ENCODE assay signal across 17 mouse cellular contexts in genomic region chr11:50638197-50638867, GRCm38 (mm10). TPM values are rescaled to one million over a fixed set of nuclear protein-coding genes. Genes with fewer than 3 reads are reported as not detected.
DNase-seq lines count a peak whose midpoint lies in the region; ATAC-seq lines count a peak whose summit lies in the region.
"Had no signal": no experiment of that assay in that cellular context is flagged by ENCODE, and none has a peak within 500 bp of the region (broad histone marks: within the 10 kb centered on the region; RNA-seq: fewer than 3 reads in every experiment).

No protein-coding gene starts in this region.

- H3K27me3 ChIP-seq in kidney, embryonic 15.5 days, result no peaks in the 10 kb centered on the region
- H3K27me3 ChIP-seq: forebrain, embryonic 13.5 days; limb, embryonic 13.5 days; neural tube, embryonic 15.5 days had no signal

- H3K36me3 ChIP-seq in kidney, embryonic 15.5 days, result no peaks in the 10 kb centered on the region
- H3K36me3 ChIP-seq: limb, embryonic 13.5 days; neural tube, embryonic 15.5 days had no signal

- H3K9ac ChIP-seq in kidney, embryonic 15.5 days, result no peak overlapping the region
- H3K9ac ChIP-seq: forebrain, embryonic 13.5 days; limb, embryonic 13.5 days; liver, embryonic 14.5 days; neural tube, embryonic 15.5 days had no signal

- 93% methylated on average over 13 of the region's 13 CpGs for WGBS in kidney, embryonic 15.5 days

- H3K4me1 ChIP-seq in brown adipose tissue, adult 24 weeks (ENCODE audit: control insufficient read depth, insufficient read depth, insufficient read length, low read length), result peaks cover 21% of the 10 kb centered on the region
- 0 out of 2 replicates have a peak, but pooled peaks cover 13% of the 10 kb centered on the region for H3K4me1 ChIP-seq in kidney, embryonic 15.5 days
- H3K4me1 ChIP-seq: forebrain, embryonic 13.5 days; neural tube, embryonic 15.5 days had no signal

- H3K4me2 ChIP-seq in kidney, embryonic 15.5 days, result no peak overlapping the region
- H3K4me2 ChIP-seq: forebrain, embryonic 13.5 days; limb, embryonic 13.5 days; neural tube, embryonic 15.5 days had no signal

- peak overlapping the region; percentile 30 for H3K4me3 ChIP-seq in brown adipose tissue, adult 24 weeks (ENCODE audit: insufficient read depth, low read depth, low read length)
- no peak overlapping the region for H3K4me3 ChIP-seq in kidney, embryonic 15.5 days (replicated peaks)
- H3K4me3 ChIP-seq: forebrain, embryonic 13.5 days; heart, adult 2 months; limb, embryonic 13.5 days; neural tube, embryonic 15.5 days had no signal

- no peaks in the 10 kb centered on the region for H3K9me3 ChIP-seq in kidney, embryonic 15.5 days (replicated peaks)
- H3K9me3 ChIP-seq: forebrain, embryonic 13.5 days; limb, embryonic 13.5 days; neural tube, embryonic 15.5 days had no signal

- intact Hi-C loops in gastrocnemius, postnatal 36 days (cut with DNase I), result loop anchor here (5.0 kb wide), 1 partner anchor 34 kb away; no protein-coding TSS in a partner anchor

- ATAC-seq in megakaryocyte, adult 5-6 weeks (ENCODE audit: poor library complexity, severe bottlenecking), result peak; percentile 87
- ATAC-seq in kidney, embryonic 15.5 days (replicated peaks; ENCODE audit: low FRiP score), result no peak
- ATAC-seq: forebrain, embryonic 13.5 days; intestine, embryonic 16.5 days had no signal

- DNase-seq in gastrocnemius, postnatal 25 days, result peak; percentile 36
- DNase-seq in gastrocnemius, postnatal 36 days, result no peak
- DNase-seq in cerebellum, adult 9-10 months, result peak; percentile 73
- no peak for DNase-seq in ovary, postnatal 14 days (ENCODE audit: low spot score)
- DNase-seq in adrenal gland, adult 2 months, result no peak
- DNase-seq: adrenal gland, postnatal 25 days; heart, adult 2 months; kidney, postnatal 10 days; right cerebral cortex, postnatal 4 days had no signal

- peak overlapping the region; percentile 73 for H3K27ac ChIP-seq in brown adipose tissue, adult 24 weeks (replicated peaks; ENCODE audit: low read depth, low read length)
- H3K27ac ChIP-seq in kidney, embryonic 15.5 days, result no peak overlapping the region
- H3K27ac ChIP-seq: forebrain, embryonic 13.5 days; heart, adult 2 months; limb, embryonic 13.5 days; liver, embryonic 14.5 days; neural tube, embryonic 15.5 days had no signal

RNA-seq across cellular contexts. Expression of gene Adamts2, which starts 36.4 kb away (rescaled TPM):
- 10 to 100 TPM; 15.1 to 16.4 TPM for total RNA-seq in gastrocnemius, postnatal 25 days (2021)
- 10 to 100 TPM; 10.4 to 12.4 TPM for total RNA-seq in gastrocnemius, postnatal 36 days (2021)
- polyA plus RNA-seq in brown adipose tissue, adult 24 weeks (2012; ENCODE audit: insufficient read depth, insufficient read length, missing spikeins), result 5.2 and 6.1 TPM in 2 replicates
- 0.21 and 0.27 TPM in 2 replicates for total RNA-seq in megakaryocyte, adult 5-6 weeks (2015)
- 0.11 and 0.12 TPM in 2 replicates for total RNA-seq in megakaryocyte, adult 5-6 weeks (2017)
- polyA plus RNA-seq in kidney, embryonic 15.5 days (2015; fragmentation: Nextera tagmentation; extraction: Ambion mirVana), result 4.7 and 5.8 TPM in 2 replicates
- 1 to 10 TPM; 4.4 to 9.1 TPM for total RNA-seq in adrenal gland, adult 2 months (2021)
- polyA plus RNA-seq in adrenal gland, adult 2 months (2012; rRNA removed), result 10.0 and 10.8 TPM in 2 replicates

Comparison
In these comparisons a context has a peak if more than half of its experiments do, and no peak if none do; other contexts are left out.
1. DNase-seq: peak in gastrocnemius, postnatal 25 days (single experiment) and cerebellum, adult 9-10 months (single experiment); none in gastrocnemius, postnatal 36 days (0 of 2), ovary, postnatal 14 days (single experiment) and adrenal gland, adult 2 months (single experiment).
2. RNA of gene Adamts2, which starts 36.4 kb away (total RNA-seq): 15.1 to 16.4 TPM in gastrocnemius, postnatal 25 days, 10.4 to 12.4 TPM in gastrocnemius, postnatal 36 days and 4.4 to 9.1 TPM in adrenal gland, adult 2 months; 0.11 to 0.27 TPM in megakaryocyte, adult 5-6 weeks; every median in the first group is over 4 times any median in the second.